9 mouse cellular contexts compared by ENCODE assay signal in genomic region chr9:94539346-94539865, GRCm38 (mm10). TPM values are rescaled to one million over a fixed set of nuclear protein-coding genes. Genes with fewer than 3 reads are reported as not detected.
A peak's percentile ranks its signal among the peaks of the same experiment; 100 is the strongest.
DNase-seq lines count a peak whose midpoint lies in the region; ATAC-seq and TF ChIP-seq lines count a peak whose summit lies in the region.
"Had no signal": no experiment of that assay in that cellular context is flagged by ENCODE, and none has a peak within 500 bp of the region (broad histone marks: within the 10 kb centered on the region; RNA-seq: fewer than 3 reads in every experiment).

No protein-coding gene starts in this region.

- no peaks in the 10 kb centered on the region for H3K36me3 ChIP-seq in heart, embryonic 12.5 days
- H3K36me3 ChIP-seq in MEL (ENCODE audit: control insufficient read depth in 1 of 2, insufficient read depth in 2 of 2, low read length in 2 of 2): peaks cover 0 to 23% of the 10 kb centered on the region in 2 experiments; a peak in 2 of 4 replicates
- no peaks in the 10 kb centered on the region for H3K36me3 ChIP-seq in hindbrain, embryonic 11.5 days (ENCODE audit: control insufficient read depth, insufficient read depth, low read length)
- H3K36me3 ChIP-seq in midbrain, embryonic 13.5 days: no peaks in the 10 kb centered on the region

- no peak overlapping the region for H3K27ac ChIP-seq in heart, embryonic 12.5 days (ENCODE audit: poor library complexity, severe bottlenecking)
- no peak overlapping the region for H3K27ac ChIP-seq in MEL (ENCODE audit: control insufficient read depth, low read depth, low read length)
- no peak overlapping the region for H3K27ac ChIP-seq in hindbrain, embryonic 11.5 days (ENCODE audit: low read depth, low read length)
- no peak overlapping the region for H3K27ac ChIP-seq in midbrain, embryonic 13.5 days

- H3K9ac ChIP-seq in heart, embryonic 12.5 days: peak overlapping the region; percentile 87
- peak overlapping the region; percentile 77 for H3K9ac ChIP-seq in MEL (ENCODE audit: control insufficient read depth, low read depth, low read length, poor library complexity, severe bottlenecking)
- H3K9ac ChIP-seq in hindbrain, embryonic 11.5 days (ENCODE audit: low read depth, low read length): peak overlapping the region; percentile 86; the same call in 1 of the 2 replicates
- peak overlapping the region; percentile 88; the same call in 1 of the 2 replicates for H3K9ac ChIP-seq in midbrain, embryonic 13.5 days (replicated peaks)

- peaks cover 7% of the 10 kb centered on the region for H3K4me1 ChIP-seq in heart, embryonic 12.5 days (replicated peaks)
- peaks cover 8 to 12% of the 10 kb centered on the region in 2 experiments for H3K4me1 ChIP-seq in MEL (ENCODE audit: control insufficient read depth in 1 of 2, insufficient read depth in 2 of 2, low read length in 2 of 2)
- 0 out of 2 replicates have a peak, but pooled peaks cover 2% of the 10 kb centered on the region for H3K4me1 ChIP-seq in hindbrain, embryonic 11.5 days (replicated peaks; ENCODE audit: control insufficient read depth, insufficient read depth, low read length)
- peaks cover 38% of the 10 kb centered on the region for H3K4me1 ChIP-seq in midbrain, embryonic 13.5 days (replicated peaks)

- no peak for ATAC-seq in heart, embryonic 12.5 days (ENCODE audit: insufficient number of reproducible peaks, low FRiP score)
- no peak for ATAC-seq in hindbrain, embryonic 11.5 days (ENCODE audit: low FRiP score)
- no peak for ATAC-seq in midbrain, embryonic 13.5 days

- no peak for TF ChIP-seq EP300 in MEL (IDR thresholded peaks at IDR 0.05; ENCODE audit: low read depth in 1 of 2, low read length in 2 of 2)

- H3K4me2 ChIP-seq in heart, embryonic 12.5 days: peak overlapping the region; percentile 82
- peak overlapping the region; percentile 55 for H3K4me2 ChIP-seq in hindbrain, embryonic 11.5 days (replicated peaks; ENCODE audit: low read depth, low read length)
- H3K4me2 ChIP-seq in midbrain, embryonic 13.5 days (replicated peaks): peak overlapping the region; percentile 85

- no peak for TF ChIP-seq CTCF in MEL (IDR thresholded peaks at IDR 0.05 in 2 of 3, conservative IDR thresholded peaks at IDR 0.05 in 1 of 3; ENCODE audit: control insufficient read depth in 1 of 3, insufficient read depth in 1 of 3, low read depth in 2 of 3, low read length in 3 of 3, poor library complexity in 1 of 3, severe bottlenecking in 1 of 3)

- no peaks in the 10 kb centered on the region for H3K27me3 ChIP-seq in heart, embryonic 12.5 days (replicated peaks)
- no peaks in the 10 kb centered on the region for H3K27me3 ChIP-seq in MEL (ENCODE audit: control insufficient read depth in 1 of 2, insufficient read depth in 2 of 2, low read length in 2 of 2)
- H3K27me3 ChIP-seq in hindbrain, embryonic 11.5 days (ENCODE audit: control insufficient read depth, insufficient read depth, low read length): no peaks in the 10 kb centered on the region
- no peaks in the 10 kb centered on the region for H3K27me3 ChIP-seq in midbrain, embryonic 13.5 days

- intact Hi-C loops in heart, postnatal 14 days (cut with DNase I): loop anchor here (10.0 kb wide), 1 partner anchor 255 kb away; no protein-coding TSS in a partner anchor

- peaks cover 10% of the 10 kb centered on the region for H3K79me2 ChIP-seq in MEL (ENCODE audit: control insufficient read depth, insufficient read depth, low read length, poor library complexity)

- DNase-seq in heart, postnatal 14 days: no peak
- peak; percentile 36 for DNase-seq in MEL (ENCODE audit: low read depth, low spot score)
- DNase-seq in hindbrain, embryonic 11.5 days (ENCODE audit: low spot score): no peak
- DNase-seq in frontal cortex, adult 2 months (ENCODE audit: extremely low spot score in 1 of 2, low spot score in 1 of 2): no peak
- DNase-seq in cerebellum, postnatal 10 days: no peak
- no peak for DNase-seq in layer of hippocampus, postnatal 25 days (ENCODE audit: extremely low spot score in 1 of 2, low spot score in 1 of 2)
- DNase-seq: spleen, adult 18-20 months had no signal

- 47% methylated on average over 8 of the region's 8 CpGs for WGBS in heart, embryonic 12.5 days
- 36% methylated on average over 8 of the region's 8 CpGs for WGBS in hindbrain, embryonic 11.5 days
- 25% methylated on average over 8 of the region's 8 CpGs for WGBS in midbrain, embryonic 13.5 days

- TF ChIP-seq POLR2A in MEL (IDR thresholded peaks at IDR 0.05; ENCODE audit: control insufficient read depth in 1 of 2, insufficient read depth in 1 of 2, low read depth in 1 of 2, low read length in 2 of 2, poor library complexity in 1 of 2): no peak

- TF ChIP-seq RAD21 in MEL (IDR thresholded peaks at IDR 0.05; ENCODE audit: low read depth, low read length): no peak

- H3K9me3 ChIP-seq in heart, embryonic 12.5 days (replicated peaks): no peaks in the 10 kb centered on the region
- no peaks in the 10 kb centered on the region for H3K9me3 ChIP-seq in MEL (replicated peaks; ENCODE audit: insufficient read depth, low read length)
- H3K9me3 ChIP-seq in hindbrain, embryonic 11.5 days (ENCODE audit: control insufficient read depth, low read length): no peaks in the 10 kb centered on the region
- H3K9me3 ChIP-seq in midbrain, embryonic 13.5 days: no peaks in the 10 kb centered on the region

- peak overlapping the region; percentile 73 for H3K4me3 ChIP-seq in heart, embryonic 12.5 days
- peak overlapping the region; percentile 65 to 67 for H3K4me3 ChIP-seq in MEL (ENCODE audit: control insufficient read depth in 1 of 2, insufficient read depth in 1 of 2, low read depth in 2 of 2, low read length in 2 of 2)
- H3K4me3 ChIP-seq in hindbrain, embryonic 11.5 days (ENCODE audit: low read depth, low read length): peak overlapping the region; percentile 74
- peak overlapping the region; percentile 78 for H3K4me3 ChIP-seq in midbrain, embryonic 13.5 days (replicated peaks)

TF ChIP-seq in MEL, 35 proteins besides CTCF, POLR2A, EP300 and RAD21:
- TF ChIP-seq MAZ (IDR thresholded peaks at IDR 0.05; ENCODE audit: low read depth, low read length): no peak
- TF ChIP-seq MXI1 (IDR thresholded peaks at IDR 0.05; ENCODE audit: low read depth, low read length): no peak
- TF ChIP-seq CHD1 (IDR thresholded peaks at IDR 0.05; ENCODE audit: low read depth, low read length): no peak
- no peak for TF ChIP-seq NRF1 (IDR thresholded peaks at IDR 0.05; ENCODE audit: insufficient read depth, low read depth, low read length, poor library complexity, severe bottlenecking)
- no peak for TF ChIP-seq GABPA (IDR thresholded peaks at IDR 0.05; ENCODE audit: low read depth, low read length)
- no peak for TF ChIP-seq CHD2 (IDR thresholded peaks at IDR 0.05; ENCODE audit: low read length)
- no peak for TF ChIP-seq UBTF (IDR thresholded peaks at IDR 0.05; ENCODE audit: borderline replicate concordance, insufficient read depth, low read depth, low read length)
- TF ChIP-seq POLR2AphosphoS2 (IDR thresholded peaks at IDR 0.05; ENCODE audit: low read length): no peak
- TF ChIP-seq ZMIZ1 (IDR thresholded peaks at IDR 0.05; ENCODE audit: low read depth, low read length): no peak
- no peak for TF ChIP-seq KAT2A (conservative IDR thresholded peaks at IDR 0.05; ENCODE audit: low read depth, low read length)

RNA-seq across cellular contexts. Expression of gene 1190002N15Rik, which starts 1.5 kb away (rescaled TPM):
- 62.6 and 63.3 TPM in 2 replicates for polyA plus RNA-seq in heart, embryonic 12.5 days (2016; fragmentation: Nextera tagmentation; extraction: Ambion mirVana)
- 10 to 100 TPM; 27.3 to 27.5 TPM for total RNA-seq in heart, postnatal 14 days (2021)
- 4.7 and 7.4 TPM in 2 replicates for total RNA-seq in MEL (2012; rRNA removed)
- polyA plus RNA-seq in MEL (2012; ENCODE audit: insufficient read depth in 1 of 2, insufficient read length in 2 of 2, low read depth in 1 of 2, low replicate concordance in 2 of 2, missing spikeins in 1 of 2): 1 to 10 TPM in 1 of 2 experiments, not detected in 1; 8.8 TPM
- 23.7 and 39.2 TPM in 2 replicates for polyA plus RNA-seq in hindbrain, embryonic 11.5 days (2014; fragmentation: Nextera tagmentation; extraction: Ambion mirVana)
- 5.8 and 5.9 TPM in 2 replicates for polyA plus RNA-seq in midbrain, embryonic 13.5 days (2015; fragmentation: Nextera tagmentation; extraction: Ambion mirVana)
- polyA plus RNA-seq in frontal cortex, adult 2 months (2012; rRNA removed): 36.6 and 37.6 TPM in 2 replicates
- 10 to 100 TPM; 19.2 to 21.7 TPM for total RNA-seq in layer of hippocampus, postnatal 25 days (2021)
